Mouse (Mus musculus) gonadal fat pad, adult 2 months (tissue): ENCODE data around the gene Pax8. TPM values are rescaled to one million over a fixed set of nuclear protein-coding genes. Genes with fewer than 3 reads are reported as not detected.
A peak's percentile ranks its signal among the peaks of the same experiment; 100 is the strongest.

Source experiments
- DNase-seq: peaks from one replicate; pipeline ENCODE4 v3.0.0-alpha.2; 2012; ENCODE audit warnings: low read depth
- polyA plus RNA-seq: library from polyadenylated mRNA; depleted of rRNA; stranded (reverse); fragments of >200 nt; gene quantifications from 2 replicates; pipeline ENCODE4 v1.2.3, GENCODE M21; 2012

Pax8 gene
- polyA plus RNA-seq, 1 experiment = 91.2 TPM

GRCm38 (mm10) chr2:24416668-24417067 is 58.7 kb downstream of the Pax8 start:
- DNase-seq = no peak

- DNase-seq = no peak
Measured at GRCm38 (mm10) chr2:24413677-24414076, 61.7 kb downstream of the Pax8 start.

DNA sequence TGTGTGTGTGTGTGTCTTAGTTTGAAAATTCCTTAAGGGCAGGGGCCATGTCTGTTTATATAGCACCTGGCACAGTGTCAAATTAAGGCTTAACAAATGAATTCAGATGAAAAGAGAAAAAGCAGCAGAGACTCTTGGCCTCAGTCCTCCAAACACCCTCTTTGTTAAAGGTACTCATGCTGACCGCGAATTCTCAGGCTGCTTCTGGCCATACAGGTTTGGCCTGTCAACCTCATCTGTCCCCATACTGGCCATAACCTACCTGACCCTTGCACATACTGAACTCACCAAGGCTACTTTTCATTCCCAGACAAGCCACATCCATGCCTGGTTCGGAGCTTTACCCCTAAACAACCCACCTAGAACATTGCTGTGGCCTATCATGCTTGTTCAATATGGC is 62.2 kb downstream of the Pax8 start:
- DNase-seq = no peak

DNA sequence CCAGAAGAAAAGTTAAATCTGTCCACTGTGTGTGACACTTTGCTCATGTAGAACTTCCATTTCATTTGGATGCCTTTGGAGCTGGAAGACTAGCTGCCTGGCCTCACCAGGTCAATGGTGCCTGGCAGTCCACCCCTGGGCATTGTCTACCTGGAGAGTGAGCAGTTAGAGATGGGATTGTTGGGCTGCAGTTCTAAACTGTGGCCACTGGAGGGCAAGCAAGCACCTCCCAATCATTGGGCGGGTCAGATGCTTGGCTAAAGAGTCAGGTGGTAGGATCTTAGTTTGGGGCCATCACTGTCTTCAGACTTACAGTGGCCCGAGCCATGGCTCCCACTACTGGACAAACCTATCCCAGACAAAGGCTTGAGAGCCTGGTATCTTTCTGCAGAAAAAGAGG is 66.2 kb downstream of the Pax8 start:
- DNase-seq = no peak

DNA sequence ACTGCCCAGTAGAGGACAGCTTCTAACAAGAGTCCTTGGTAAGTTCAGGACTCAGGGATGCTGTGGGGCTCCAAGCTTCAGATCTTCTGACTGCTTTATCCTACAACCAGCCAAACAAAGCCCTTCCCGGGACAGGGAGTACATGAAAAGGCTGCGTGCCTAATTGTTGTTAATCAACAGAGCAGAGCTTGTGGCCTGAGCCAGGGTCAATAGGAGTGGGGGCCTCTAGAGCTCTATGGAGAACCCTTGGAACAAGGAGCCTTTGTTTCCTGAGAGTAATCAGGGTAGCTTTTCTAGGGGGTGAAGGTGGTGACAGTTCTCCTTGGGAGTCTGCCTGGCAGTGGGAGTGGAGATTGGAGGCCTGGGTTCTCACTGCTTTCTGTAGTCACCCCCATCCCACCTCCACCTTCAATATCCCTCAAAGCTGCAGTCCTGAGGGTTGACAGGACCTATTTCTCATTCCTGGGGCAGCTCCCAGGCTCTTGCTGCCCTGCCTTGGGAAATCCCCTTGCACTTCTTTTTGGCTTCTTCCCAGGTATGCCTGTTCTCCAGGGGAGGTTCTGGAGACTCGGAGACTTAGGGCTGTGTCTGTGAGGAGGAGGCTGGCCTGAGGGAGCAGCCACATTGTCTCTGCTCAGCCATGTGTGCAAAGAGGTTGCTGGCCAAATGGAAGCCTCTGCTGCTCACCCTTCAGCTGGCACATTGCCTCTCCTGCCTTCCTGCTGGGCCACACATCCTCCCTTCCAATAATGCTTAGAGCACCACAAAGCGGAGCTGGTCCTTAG is 67.5 kb downstream of the Pax8 start:
- DNase-seq = no peak

DNA sequence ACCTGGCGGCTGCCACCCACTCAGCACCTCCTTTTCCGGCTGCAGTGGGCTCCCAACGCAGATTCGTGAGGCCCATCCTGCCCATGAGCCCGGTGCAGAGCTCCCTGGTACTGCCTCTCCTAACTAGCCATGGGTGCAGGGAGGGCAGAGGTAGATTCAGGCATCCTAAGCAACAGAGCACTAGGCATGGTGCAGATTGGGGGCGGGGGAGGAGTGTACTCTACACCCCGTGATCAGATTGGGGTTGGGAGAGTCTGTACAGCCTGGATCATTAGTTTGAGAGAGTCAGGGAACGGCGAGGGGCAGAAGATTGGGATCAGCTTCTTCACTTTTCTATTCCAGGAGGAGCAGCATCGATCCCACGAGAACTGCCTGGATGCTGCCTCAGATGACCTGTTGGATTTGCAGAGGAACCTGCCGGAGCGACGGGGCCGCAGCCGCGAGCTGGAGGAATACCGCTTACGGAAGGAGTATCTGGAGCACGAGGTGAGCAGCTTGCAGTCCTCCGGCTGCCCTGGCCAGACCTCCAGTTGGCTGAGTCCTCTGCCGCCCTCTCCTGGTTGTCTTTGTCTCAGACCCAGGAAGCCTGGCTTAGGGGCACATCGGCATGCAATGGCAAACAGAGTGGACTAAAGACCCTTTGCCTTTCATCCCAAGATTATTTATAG is 69.9 kb downstream of the Pax8 start:
- DNase-seq = no peak

GRCm38 (mm10) chr2:24400711-24401110 is 74.7 kb downstream of the Pax8 start:
- DNase-seq = no peak

- no peak for DNase-seq
Measured at GRCm38 (mm10) chr2:24397115-24397514, 78.3 kb downstream of the Pax8 start.

DNA sequence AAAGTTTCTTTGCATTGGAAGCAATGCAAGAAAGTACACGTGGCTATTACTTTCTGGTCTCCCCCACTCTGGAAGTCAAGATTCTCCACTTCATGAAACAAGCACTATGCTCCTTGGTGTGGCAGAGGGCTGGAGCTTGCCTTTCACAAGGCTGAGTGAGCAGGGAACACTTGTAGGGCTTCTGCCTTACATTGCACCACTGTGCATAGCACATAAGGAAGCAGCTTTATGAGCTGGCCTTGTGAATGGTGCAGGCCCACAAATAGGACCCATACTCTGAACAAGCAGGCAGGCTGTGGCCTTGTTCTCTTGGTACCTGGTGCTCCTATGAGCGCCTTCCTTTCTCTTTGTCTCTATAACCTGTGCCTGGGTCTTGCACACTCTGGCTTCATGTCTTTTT is 82.1 kb downstream of the Pax8 start:
- DNase-seq = no peak

DNA sequence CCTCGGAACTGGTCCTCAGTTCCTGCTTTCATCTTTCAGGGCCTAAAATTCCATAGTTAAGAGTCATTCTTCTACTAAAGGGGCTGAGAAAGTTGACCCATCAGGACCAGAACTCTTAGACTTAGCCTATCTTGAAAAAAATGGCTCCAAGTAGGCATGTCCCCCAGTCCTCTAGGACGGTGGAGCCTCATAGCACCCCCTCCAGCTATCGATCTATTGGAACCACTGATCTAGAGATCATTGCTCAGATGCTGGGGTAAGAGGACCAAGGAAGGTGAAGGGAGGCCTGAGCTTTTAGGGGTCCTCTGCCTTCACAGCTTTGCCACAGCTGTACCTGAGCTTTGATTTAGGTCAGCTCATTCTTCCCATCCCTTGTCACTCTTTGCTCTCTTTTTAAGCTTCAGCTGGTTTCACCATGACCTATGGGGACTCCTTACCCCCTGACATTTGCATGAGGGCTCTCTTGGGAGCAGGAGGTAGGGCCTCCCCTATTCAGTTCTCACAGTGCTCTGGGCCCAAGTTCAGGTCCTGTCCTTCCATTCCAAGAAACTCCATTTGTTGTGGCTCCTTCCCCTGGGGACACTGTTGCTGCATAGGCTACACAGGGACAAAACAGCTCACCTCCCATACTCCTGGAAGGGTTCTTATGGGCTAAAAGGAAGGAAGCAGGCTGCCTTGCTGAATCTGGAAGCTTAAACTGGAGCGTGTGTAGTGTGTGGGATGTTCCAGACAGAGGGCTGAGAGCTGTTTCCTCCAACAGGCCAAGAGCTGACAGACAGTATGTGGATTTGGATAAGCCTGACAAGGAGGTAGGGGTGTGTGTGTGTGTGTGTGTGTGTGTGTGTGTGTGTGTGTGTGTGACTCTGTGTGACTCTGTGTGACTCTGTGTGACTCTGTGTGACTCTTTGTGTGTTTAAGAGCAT is 87.8 kb downstream of the Pax8 start:
- no peak for DNase-seq

GRCm38 (mm10) chr2:24386964-24387320 is 88.5 kb downstream of the Pax8 start:
- DNase-seq = no peak

GRCm38 (mm10) chr2:24386158-24386963 is 89.0 kb downstream of the Pax8 start:
- no peak for DNase-seq

DNA sequence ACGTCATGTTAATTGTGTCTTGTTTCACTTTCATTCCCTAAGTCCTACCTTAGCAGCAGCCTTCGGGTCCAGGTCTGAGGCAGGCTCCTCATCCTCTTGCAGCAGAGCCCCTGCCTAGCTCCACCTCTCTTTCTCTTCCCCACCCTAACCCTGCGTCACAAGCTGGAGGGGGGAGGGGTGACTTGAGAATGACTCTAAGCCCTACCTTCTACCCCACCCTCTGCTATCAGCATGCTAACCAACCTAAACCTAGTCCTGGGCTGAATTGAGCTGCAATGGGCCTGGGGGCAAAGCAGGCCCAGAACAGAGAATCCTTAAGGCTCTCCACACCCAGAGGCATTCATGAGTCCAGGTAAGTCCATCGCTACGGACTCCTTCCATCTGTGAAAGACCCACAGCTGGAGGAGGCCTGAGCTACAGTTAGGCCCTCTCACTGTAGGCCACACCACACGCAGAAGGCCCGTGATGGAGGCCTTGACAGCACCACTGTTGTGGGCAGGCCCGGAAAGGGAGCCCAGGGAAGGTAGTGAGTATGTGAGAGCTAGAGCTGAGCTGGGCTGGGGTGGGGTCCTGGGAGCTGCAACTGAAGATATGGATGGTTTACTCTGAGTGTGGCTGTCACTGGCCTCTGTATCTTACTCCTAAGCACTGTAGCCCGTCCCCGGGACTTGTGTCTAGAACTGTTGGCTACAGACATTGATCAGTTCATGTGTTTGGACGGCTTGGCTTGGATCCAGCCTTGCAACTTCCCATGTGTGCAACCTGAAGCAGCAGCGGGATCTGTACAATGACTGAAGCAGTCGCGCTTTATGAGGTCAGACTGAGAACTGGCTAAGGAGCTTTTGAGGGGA is 90.1 kb downstream of the Pax8 start:
- DNase-seq = no peak

DNA sequence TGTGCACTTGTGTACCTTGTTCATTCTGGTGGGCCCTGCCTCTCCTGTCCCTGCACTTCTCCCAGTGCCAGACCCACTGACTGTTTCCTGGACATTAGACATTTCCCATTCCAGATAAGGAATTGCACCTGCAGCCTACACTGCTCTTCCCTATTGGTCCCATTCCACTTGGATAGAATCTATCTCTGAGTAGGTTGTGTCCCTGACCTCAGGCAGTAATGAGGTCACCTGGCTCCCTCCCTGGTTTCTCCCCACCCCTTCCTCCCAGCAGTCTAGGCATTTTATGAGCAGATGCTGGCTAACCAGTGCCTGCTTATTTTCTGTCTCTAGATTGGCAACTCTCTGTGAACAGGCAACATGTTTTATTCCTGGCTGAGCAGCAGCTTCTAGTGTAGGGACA is 91.0 kb downstream of the Pax8 start:
- DNase-seq = peak; percentile 40

- no peak for DNase-seq
Measured at GRCm38 (mm10) chr2:24383636-24384035, 91.8 kb downstream of the Pax8 start.

GRCm38 (mm10) chr2:24382456-24383230 is 92.8 kb downstream of the Pax8 start:
- no peak for DNase-seq

GRCm38 (mm10) chr2:24378747-24379450 is 96.5 kb downstream of the Pax8 start:
- peak; percentile 37 for DNase-seq
